Mouse (Mus musculus): ENCODE results near the gene Il13.
A peak's percentile ranks its signal among the peaks of the same experiment; 100 is the strongest.

Gene Il13

DNA sequence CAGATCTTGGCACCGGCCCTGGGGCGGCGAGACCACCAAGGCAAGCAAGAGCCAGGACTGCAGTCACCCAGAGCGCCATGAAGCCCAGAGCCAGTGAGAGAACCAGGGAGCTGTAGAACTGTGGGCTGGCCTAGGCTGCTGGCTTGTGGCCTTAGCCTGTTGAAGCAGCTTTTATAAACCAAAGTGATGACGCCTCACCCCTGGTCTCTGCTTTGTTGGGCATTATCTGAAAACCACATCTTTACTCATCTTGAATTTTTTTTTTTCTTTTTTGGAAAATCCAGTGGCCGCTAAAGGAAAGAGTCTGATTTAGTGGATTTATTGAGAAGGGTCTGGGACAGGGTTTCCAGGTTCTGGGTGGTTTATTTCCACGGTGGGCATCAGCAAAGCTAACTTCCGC, at the start of gene Il13:
Gene Il13 (minus strand): TSS at position 147 of the 400 bp plus-strand sequence.
- no peak for DNase-seq

- no peak for DNase-seq
Measured at GRCm38 (mm10) chr11:53682994-53683530, 48.6 kb upstream of the Il13 start.

- DNase-seq, result no peak
Measured at GRCm38 (mm10) chr11:53682170-53682569, 47.7 kb upstream of the Il13 start.

- no peak for DNase-seq
Measured at GRCm38 (mm10) chr11:53681686-53682085, 47.2 kb upstream of the Il13 start.

GRCm38 (mm10) chr11:53680141-53680540, 45.6 kb upstream of the Il13 start:
- DNase-seq, result no peak

DNA sequence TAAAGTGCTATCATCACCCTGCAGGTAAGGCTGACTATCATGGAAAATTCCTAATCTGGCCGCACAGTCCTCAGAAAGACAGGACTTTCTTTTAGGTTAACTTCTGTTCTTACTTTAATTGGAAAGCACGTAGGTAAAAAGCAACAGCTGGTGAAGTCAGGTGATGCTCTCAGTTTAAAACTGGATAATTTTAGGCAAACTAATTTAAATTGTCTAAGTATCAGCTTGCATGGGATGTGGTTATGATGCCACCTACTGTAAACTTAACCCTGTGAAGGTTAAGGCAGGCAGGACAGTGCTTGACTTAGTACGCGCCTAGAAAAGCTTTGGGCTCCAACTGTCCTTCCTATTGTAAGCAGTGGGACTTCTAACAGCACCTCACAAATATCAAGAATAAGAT, 36.9 kb upstream of the Il13 start:
- no peak for DNase-seq

- DNase-seq, result no peak
Measured at GRCm38 (mm10) chr11:53664091-53664490, 29.6 kb upstream of the Il13 start.

DNA sequence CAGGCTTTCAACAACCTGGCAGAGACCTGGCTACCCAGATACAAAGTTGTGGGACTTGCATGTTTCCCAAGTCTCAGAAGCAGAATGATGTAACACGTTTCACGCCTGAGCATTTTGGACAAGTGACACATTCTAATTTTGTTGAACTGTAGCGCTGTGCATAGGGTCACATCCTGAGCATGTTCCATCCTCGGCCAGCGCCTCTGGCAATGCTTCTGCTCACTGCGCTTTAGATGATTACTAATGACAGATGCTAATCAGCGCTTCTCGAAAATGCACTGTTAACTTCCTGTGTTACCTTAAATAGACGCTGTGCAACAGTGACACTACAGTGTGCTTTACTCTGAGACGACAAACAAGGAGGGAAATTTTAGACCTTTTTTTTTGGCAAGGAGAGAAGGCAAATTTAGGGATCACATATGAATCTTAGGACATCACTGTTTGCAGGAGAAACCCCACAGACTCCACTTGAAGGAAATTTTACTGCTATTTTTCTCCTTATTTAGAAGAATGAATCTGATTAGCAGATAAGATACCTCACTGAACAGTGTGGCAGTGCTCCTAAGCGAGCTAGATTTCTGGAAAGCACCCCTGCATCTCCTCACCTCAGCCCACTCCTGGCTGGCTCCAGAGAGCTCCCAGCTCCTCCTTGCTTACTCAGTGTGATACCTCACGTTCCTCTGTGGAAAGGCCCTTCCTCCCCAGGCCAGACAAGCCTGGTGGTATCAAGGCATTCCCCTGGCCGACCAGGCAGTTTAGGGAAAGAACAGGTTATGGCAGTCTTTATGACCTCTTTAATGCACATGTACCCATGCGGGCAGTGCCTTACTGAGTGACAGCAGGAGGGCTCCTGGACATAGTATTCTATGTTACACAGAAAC, 28.5 kb upstream of the Il13 start:
- DNase-seq, result no peak

DNA sequence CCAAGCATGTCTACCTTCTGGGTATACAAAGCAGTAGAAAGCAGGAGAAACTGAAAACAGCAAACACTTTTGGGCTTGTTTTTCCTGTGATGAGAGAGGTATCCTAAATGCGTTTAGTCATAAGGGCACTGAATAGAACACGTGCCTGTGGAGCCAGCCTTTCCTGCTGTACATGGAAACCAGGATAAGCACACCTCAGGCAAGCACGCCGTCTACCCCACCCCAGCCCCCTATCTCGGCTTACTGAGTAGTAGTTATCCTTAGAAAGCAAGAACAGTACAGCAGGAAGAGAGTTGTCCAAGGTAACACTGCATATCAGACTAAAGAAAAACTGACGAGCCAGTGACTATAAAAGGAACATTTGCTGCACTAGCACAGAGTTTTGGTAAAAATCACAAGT, 23.3 kb upstream of the Il13 start:
- DNase-seq, result no peak

DNA sequence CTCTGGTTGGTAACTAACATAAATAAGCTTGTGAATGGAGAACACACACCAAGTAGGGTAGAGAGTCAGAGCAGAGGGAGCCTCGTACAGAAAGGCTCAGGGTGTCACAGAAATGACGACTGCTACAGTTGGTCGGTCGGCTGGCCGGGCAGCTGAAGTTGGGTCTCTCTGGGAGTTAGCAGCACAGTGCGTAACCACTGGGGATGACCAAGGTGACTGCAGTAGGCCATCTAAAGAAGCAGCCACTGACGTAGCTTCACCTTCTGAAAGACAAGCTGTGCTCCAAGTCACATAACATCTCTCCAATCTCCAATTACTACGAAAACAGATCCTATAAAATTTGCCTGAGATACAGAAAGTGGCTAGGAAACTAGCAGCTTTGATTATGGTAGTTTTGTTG, 22.9 kb upstream of the Il13 start:
- DNase-seq, result no peak

- DNase-seq, result no peak
Measured at GRCm38 (mm10) chr11:53656558-53657202, 22.2 kb upstream of the Il13 start.

- DNase-seq, result no peak
Measured at GRCm38 (mm10) chr11:53655043-53655442, 20.5 kb upstream of the Il13 start.

DNA sequence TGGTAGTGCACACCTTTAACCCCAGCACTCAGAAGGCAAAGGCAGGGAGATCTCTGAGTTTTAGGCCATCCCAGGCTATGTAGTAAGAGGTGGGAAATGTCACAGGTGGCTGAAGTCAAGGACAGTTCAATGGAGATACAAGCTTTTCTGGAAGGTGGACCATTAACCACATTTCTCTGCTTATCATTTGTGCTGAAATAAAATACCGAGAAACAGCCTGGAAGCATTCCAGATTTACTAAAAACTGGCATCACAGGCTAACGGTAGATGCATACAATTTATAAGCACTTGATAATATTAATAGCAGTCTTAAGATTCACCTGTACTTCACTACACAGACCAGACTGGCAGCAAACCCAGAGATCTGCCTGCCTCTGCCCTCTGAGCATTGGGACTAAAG, 17.9 kb upstream of the Il13 start:
- DNase-seq, result no peak

GRCm38 (mm10) chr11:53651441-53651840, 16.9 kb upstream of the Il13 start:
- no peak for DNase-seq

DNA sequence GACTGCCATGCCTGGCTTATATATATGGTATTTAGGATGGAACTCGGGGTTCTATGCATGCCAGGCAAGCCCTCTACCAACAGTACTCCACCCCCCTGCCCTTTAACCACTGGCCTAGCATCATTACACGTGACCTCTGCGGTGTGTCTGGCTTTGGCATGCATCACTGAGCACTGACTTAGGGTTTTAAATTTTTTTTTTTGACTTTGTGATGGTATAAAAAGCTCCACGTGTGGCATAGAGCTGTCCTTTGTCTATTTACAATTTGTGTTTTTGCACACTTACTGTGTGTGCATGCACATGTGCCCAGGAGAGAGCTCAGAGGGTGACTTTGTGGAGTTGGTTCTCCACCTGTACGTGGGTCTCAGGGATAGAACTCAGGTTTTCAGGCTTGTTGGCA, 9.5 kb upstream of the Il13 start:
- no peak for DNase-seq

GRCm38 (mm10) chr11:53642744-53643279, 8.3 kb upstream of the Il13 start:
- DNase-seq, result no peak

- DNase-seq, result no peak
Measured at GRCm38 (mm10) chr11:53637803-53638260, 3.3 kb upstream of the Il13 start.

GRCm38 (mm10) chr11:53637046-53637802, 2.7 kb upstream of the Il13 start:
- DNase-seq, result no peak

DNA sequence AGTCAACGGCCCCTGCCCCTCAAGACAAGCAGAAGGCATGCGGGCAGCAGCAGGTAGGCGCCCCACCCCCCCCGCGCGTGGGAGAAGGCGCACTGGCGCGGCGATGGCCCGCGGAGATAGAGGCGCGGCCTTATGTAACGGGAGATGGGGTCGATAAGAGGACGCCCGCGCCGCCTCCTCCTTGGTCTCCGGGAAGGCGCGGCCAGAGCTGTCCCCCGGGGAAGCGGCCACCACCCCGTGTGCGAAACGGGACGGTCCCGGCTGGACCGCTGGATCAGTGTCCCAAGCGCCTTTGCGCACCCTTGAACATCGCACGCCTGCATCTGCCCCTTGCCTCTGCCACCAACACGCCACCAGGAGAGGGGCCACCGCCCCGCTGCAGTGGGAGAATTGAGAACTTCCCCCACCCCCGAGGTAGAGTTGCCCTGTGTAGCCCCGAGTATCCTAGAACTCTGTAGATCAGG, 1.7 kb upstream of the Il13 start:
- DNase-seq, result peak; percentile 25

DNA sequence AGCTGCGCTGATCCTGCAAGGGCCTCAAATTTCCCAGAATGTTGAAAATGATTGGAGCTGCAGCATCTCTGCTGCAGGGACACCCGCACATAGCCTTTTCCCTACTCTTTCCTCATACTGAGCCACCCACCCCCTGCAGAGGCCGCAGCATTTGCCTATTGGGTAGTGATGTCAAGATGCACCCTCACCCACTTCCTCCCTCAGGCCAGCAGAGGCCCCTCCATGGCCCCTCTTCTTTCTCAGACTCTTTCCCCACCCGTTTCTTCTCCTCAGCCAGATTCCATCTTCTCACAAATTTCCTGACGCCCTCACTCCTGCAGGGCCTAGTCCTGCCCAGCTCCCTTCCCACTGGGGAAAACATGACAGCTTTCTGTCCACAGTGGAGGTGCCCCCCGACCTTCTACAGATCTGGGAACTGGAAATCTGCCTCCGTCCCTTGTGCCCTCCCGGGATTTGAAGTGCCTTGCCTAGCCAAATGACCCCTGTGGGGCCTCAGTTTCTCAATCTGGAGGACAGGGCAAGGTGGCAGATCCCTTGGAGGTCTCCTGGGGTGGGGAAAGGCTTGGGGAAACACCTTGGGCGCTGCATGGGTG, 1.2 kb upstream of the Il13 start:
- no peak for DNase-seq

GRCm38 (mm10) chr11:53633644-53634043, 858 bp downstream of the Il13 start:
- no peak for DNase-seq

- DNase-seq, result no peak
Measured at GRCm38 (mm10) chr11:53632122-53632733, 2.3 kb downstream of the Il13 start.

All from right cerebral cortex, postnatal 4 days (tissue).